Mouse (Mus musculus): ENCODE data around the gene Ank3.

The Ank3 gene

GRCm38 (mm10) chr10:69919746-69920145 is 521.2 kb downstream of the Ank3 start:
- in situ Hi-C loops (cut with MboI, MseI): no loop called here

- in situ Hi-C loops (cut with MboI, MseI): no loop called here
Observed at GRCm38 (mm10) chr10:69922076-69922475, 523.5 kb downstream of the Ank3 start.

GRCm38 (mm10) chr10:69923801-69924200 is 525.2 kb downstream of the Ank3 start:
- in situ Hi-C loops (cut with MboI, MseI): no loop called here

- in situ Hi-C loops (cut with MboI, MseI): no loop called here
Observed at GRCm38 (mm10) chr10:69924321-69924720, 525.7 kb downstream of the Ank3 start.

GRCm38 (mm10) chr10:69924845-69925244 is 526.3 kb downstream of the Ank3 start:
- in situ Hi-C loops (cut with MboI, MseI): loop anchor here (5.0 kb wide), 1 partner anchor 48 kb away; no protein-coding TSS in a partner anchor

GRCm38 (mm10) chr10:69925285-69926157 is 526.9 kb downstream of the Ank3 start:
- in situ Hi-C loops (cut with MboI, MseI): loop anchor here (5.0 kb wide), 1 partner anchor 48 kb away; no protein-coding TSS in a partner anchor

GRCm38 (mm10) chr10:69926158-69926882 is 527.7 kb downstream of the Ank3 start:
- in situ Hi-C loops (cut with MboI, MseI): loop anchor here (5.0 kb wide), 1 partner anchor 49 kb away; no protein-coding TSS in a partner anchor

- in situ Hi-C loops (cut with MboI, MseI): loop anchor here (5.0 kb wide), 1 partner anchor 50 kb away; no protein-coding TSS in a partner anchor
Observed at GRCm38 (mm10) chr10:69927012-69927411, 528.4 kb downstream of the Ank3 start.

- in situ Hi-C loops (cut with MboI, MseI): loop anchor here (5.0 kb wide), 1 partner anchor 51 kb away; no protein-coding TSS in a partner anchor
Observed at GRCm38 (mm10) chr10:69928358-69928757, 529.8 kb downstream of the Ank3 start.

GRCm38 (mm10) chr10:69930503-69930902 is 531.9 kb downstream of the Ank3 start:
- in situ Hi-C loops (cut with MboI, MseI): no loop called here

GRCm38 (mm10) chr10:69936443-69937067 is 538.0 kb downstream of the Ank3 start:
- in situ Hi-C loops (cut with MboI, MseI): no loop called here

- in situ Hi-C loops (cut with MboI, MseI): no loop called here
Observed at GRCm38 (mm10) chr10:69937291-69937921, 538.8 kb downstream of the Ank3 start.

- in situ Hi-C loops (cut with MboI, MseI): no loop called here
Observed at GRCm38 (mm10) chr10:69939144-69939543, 540.6 kb downstream of the Ank3 start.

GRCm38 (mm10) chr10:69939966-69940365 is 541.4 kb downstream of the Ank3 start:
- in situ Hi-C loops (cut with MboI, MseI): no loop called here

- in situ Hi-C loops (cut with MboI, MseI): no loop called here
Observed at GRCm38 (mm10) chr10:69941001-69941400, 542.4 kb downstream of the Ank3 start.

- in situ Hi-C loops (cut with MboI, MseI): no loop called here
Observed at GRCm38 (mm10) chr10:69944845-69945244, 546.3 kb downstream of the Ank3 start.

GRCm38 (mm10) chr10:69945870-69946269 is 547.3 kb downstream of the Ank3 start:
- in situ Hi-C loops (cut with MboI, MseI): no loop called here

GRCm38 (mm10) chr10:69946271-69946670 is 547.7 kb downstream of the Ank3 start:
- in situ Hi-C loops (cut with MboI, MseI): no loop called here

- in situ Hi-C loops (cut with MboI, MseI): no loop called here
Observed at GRCm38 (mm10) chr10:69947093-69947492, 548.5 kb downstream of the Ank3 start.

- in situ Hi-C loops (cut with MboI, MseI): no loop called here
Observed at GRCm38 (mm10) chr10:69950236-69950918, 551.8 kb downstream of the Ank3 start.

- in situ Hi-C loops (cut with MboI, MseI): no loop called here
Observed at GRCm38 (mm10) chr10:69950919-69951236, 552.3 kb downstream of the Ank3 start.

All from regulatory T cell (primary cell).